Mouse (Mus musculus) CH12.LX (cell line): Measurements from ENCODE around the gene Cic. TPM values are rescaled to one million over a fixed set of nuclear protein-coding genes. Genes with fewer than 3 reads are reported as not detected.

Experiments
- DNase-seq: peaks from one replicate; pipeline ENCODE4 v3.0.0-alpha.2; 2013; ENCODE audit errors: extremely low read depth
- H3K27ac ChIP-seq: 2 replicates; pipeline ENCODE4 v1.5.1; 2012; ENCODE audit warnings: low read depth, mild to moderate bottlenecking, control low read depth, moderate library complexity; ENCODE audit not compliant: insufficient read depth
- H3K27me3 ChIP-seq: replicated peaks from 2 replicates; pipeline ENCODE3; 2012; ENCODE audit warnings: inconsistent platforms
- H3K36me3 ChIP-seq, 2 experiments: replicated peaks in 1 of 2; 2 replicates each; pipeline versions ENCODE3 to v1.6.1; 2012; ENCODE audit warnings: inconsistent platforms in 1 of 2, low read length in 1 of 2, mild to moderate bottlenecking in 1 of 2, mixed read lengths in 1 of 2, moderate library complexity in 1 of 2; ENCODE audit not compliant: control insufficient read depth in 1 of 2, insufficient read depth in 1 of 2
- H3K4me1 ChIP-seq, 2 experiments: 2 replicates each; pipeline ENCODE4 v1.6.1; 2012; ENCODE audit warnings: inconsistent platforms in 1 of 2, moderate library complexity in 1 of 2; ENCODE audit not compliant: insufficient read depth in 2 of 2, control insufficient read depth in 1 of 2
- H3K4me2 ChIP-seq: 2 replicates; pipeline ENCODE4 v1.6.1; 2012; ENCODE audit warnings: low read depth, mild to moderate bottlenecking, control low read depth; ENCODE audit not compliant: poor library complexity, insufficient read depth, severe bottlenecking
- H3K4me3 ChIP-seq, 3 experiments: fragments of 150-350 bp in 1 of 3; sonication (generic) in 1 of 3; replicated peaks in 1 of 3; 2 replicates each; pipeline versions ENCODE3 to v1.5.1; 2011 to 2012; ENCODE audit warnings: low read depth in 2 of 3, low read length in 2 of 3, mild to moderate bottlenecking in 2 of 3, moderate library complexity in 2 of 3, control low read depth in 1 of 3, improper control_type of control experiment in 1 of 3, inconsistent platforms in 1 of 3, mixed read lengths in 1 of 3; ENCODE audit not compliant: poor library complexity in 1 of 3
- H3K79me2 ChIP-seq: replicated peaks from 2 replicates; pipeline ENCODE4 v1.6.1; 2012; ENCODE audit warnings: mild to moderate bottlenecking, moderate library complexity; ENCODE audit not compliant: control insufficient read depth, poor library complexity, insufficient read depth, severe bottlenecking; ENCODE audit errors: extremely low read depth
- H3K9ac ChIP-seq: 2 replicates; pipeline ENCODE4 v1.6.1; 2012; ENCODE audit warnings: low read depth, mild to moderate bottlenecking, control low read depth, moderate library complexity; ENCODE audit not compliant: insufficient read depth
- H3K9me3 ChIP-seq: replicated peaks from 2 replicates; pipeline ENCODE3; 2012; ENCODE audit warnings: low read length, inconsistent platforms, mixed read lengths
- BHLHE40 ChIP-seq: IDR thresholded peaks from 2 replicates; pipeline ENCODE4 v1.6.1; 2011; ENCODE audit warnings: mild to moderate bottlenecking, low read depth, low read length, improper control_type of control experiment
- CHD1 ChIP-seq: IDR thresholded peaks from 2 replicates; pipeline ENCODE4 v1.6.1; 2012; ENCODE audit warnings: low read depth, low read length, improper control_type of control experiment, inconsistent platforms
- CHD2 ChIP-seq: IDR thresholded peaks from 2 replicates; pipeline ENCODE4 v1.6.1; 2011; ENCODE audit warnings: low read length, improper control_type of control experiment
- CTCF ChIP-seq, 2 experiments: IDR thresholded peaks in 1 of 2; conservative IDR thresholded peaks in 1 of 2; 2 replicates each; pipeline ENCODE4 v1.5.1; 2011 to 2012; ENCODE audit warnings: low read depth in 2 of 2, low read length in 2 of 2, improper control_type of control experiment in 1 of 2, inconsistent platforms in 1 of 2, mild to moderate bottlenecking in 1 of 2, moderate library complexity in 1 of 2
- E2F4 ChIP-seq: IDR thresholded peaks from 2 replicates; pipeline ENCODE4 v1.6.1; 2011; ENCODE audit warnings: low read depth, low read length, improper control_type of control experiment; ENCODE audit not compliant: insufficient replicate concordance
- ELF1 ChIP-seq: IDR thresholded peaks from 2 replicates; pipeline ENCODE4 v1.6.1; 2014; ENCODE audit warnings: low read depth, mild to moderate bottlenecking, inconsistent platforms, low read length, improper control_type of control experiment
- EP300 ChIP-seq: IDR thresholded peaks from 2 replicates; pipeline ENCODE4 v1.6.1; 2011; ENCODE audit warnings: low read length, improper control_type of control experiment
- ETS1 ChIP-seq: conservative IDR thresholded peaks from 2 replicates; pipeline ENCODE4 v1.6.1; 2012; ENCODE audit warnings: low read depth, mild to moderate bottlenecking, inconsistent platforms, low read length, improper control_type of control experiment, moderate library complexity
- GABPA ChIP-seq: IDR thresholded peaks from 2 replicates; pipeline ENCODE4 v1.6.1; 2012; ENCODE audit warnings: low read depth, low read length, improper control_type of control experiment, inconsistent platforms; ENCODE audit not compliant: insufficient replicate concordance
- IRF4 ChIP-seq: IDR thresholded peaks from 2 replicates; pipeline ENCODE4 v1.6.1; 2014; ENCODE audit warnings: low read depth, mild to moderate bottlenecking, inconsistent platforms, low read length, improper control_type of control experiment
- JUN ChIP-seq: IDR thresholded peaks from 2 replicates; pipeline ENCODE4 v1.6.1; 2011; ENCODE audit warnings: low read depth, mild to moderate bottlenecking, low read length, improper control_type of control experiment, moderate library complexity; ENCODE audit not compliant: insufficient read depth
- KAT2A ChIP-seq: IDR thresholded peaks from 2 replicates; pipeline ENCODE4 v1.6.1; 2012; ENCODE audit warnings: low read length, improper control_type of control experiment, inconsistent platforms; ENCODE audit not compliant: insufficient replicate concordance
- MAFK ChIP-seq: IDR thresholded peaks from 2 replicates; pipeline ENCODE4 v1.6.1; 2011; ENCODE audit warnings: low read length, improper control_type of control experiment; ENCODE audit not compliant: insufficient replicate concordance
- MAX ChIP-seq: IDR thresholded peaks from 2 replicates; pipeline ENCODE4 v1.6.1; 2011; ENCODE audit warnings: low read length, improper control_type of control experiment
- MAZ ChIP-seq: IDR thresholded peaks from 2 replicates; pipeline ENCODE4 v1.6.1; 2012; ENCODE audit warnings: low read depth, mild to moderate bottlenecking, inconsistent platforms, low read length, improper control_type of control experiment, moderate library complexity
- MEF2A ChIP-seq: IDR thresholded peaks from 2 replicates; pipeline ENCODE4 v1.6.1; 2014; ENCODE audit warnings: low read depth, mild to moderate bottlenecking, inconsistent platforms, low read length, improper control_type of control experiment, borderline replicate concordance
- MXI1 ChIP-seq: IDR thresholded peaks from 2 replicates; pipeline ENCODE4 v1.6.1; 2011; ENCODE audit warnings: mild to moderate bottlenecking, low read depth, low read length, improper control_type of control experiment
- MYC ChIP-seq: IDR thresholded peaks from 2 replicates; pipeline ENCODE4 v1.6.1; 2011; ENCODE audit warnings: low read depth, mild to moderate bottlenecking, improper control_type of control experiment, low read length
- NELFE ChIP-seq: IDR thresholded peaks from 2 replicates; pipeline ENCODE4 v1.6.1; 2011; ENCODE audit warnings: low read depth, low read length, improper control_type of control experiment
- NRF1 ChIP-seq: IDR thresholded peaks from 2 replicates; pipeline ENCODE4 v1.6.1; 2014; ENCODE audit warnings: low read depth, mild to moderate bottlenecking, inconsistent platforms, low read length, improper control_type of control experiment, moderate library complexity
- PAX5 ChIP-seq: IDR thresholded peaks from 2 replicates; pipeline ENCODE4 v1.6.1; 2012; ENCODE audit warnings: low read length, inconsistent platforms, mixed read lengths
- POLR2A ChIP-seq: IDR thresholded peaks from 2 replicates; pipeline ENCODE4 v1.6.1; 2011; ENCODE audit warnings: low read depth, mild to moderate bottlenecking, improper control_type of control experiment, low read length
- POLR2AphosphoS2 ChIP-seq: IDR thresholded peaks from 2 replicates; pipeline ENCODE4 v1.6.1; 2011; ENCODE audit warnings: low read depth, low read length, improper control_type of control experiment
- RCOR1 ChIP-seq: conservative IDR thresholded peaks from 2 replicates; pipeline ENCODE4 v1.6.1; 2012; ENCODE audit warnings: low read depth, mild to moderate bottlenecking, inconsistent platforms, low read length, improper control_type of control experiment
- SIN3A ChIP-seq: IDR thresholded peaks from 2 replicates; pipeline ENCODE4 v1.6.1; 2012; ENCODE audit warnings: low read length, improper control_type of control experiment, inconsistent platforms
- TBP ChIP-seq: conservative IDR thresholded peaks from 2 replicates; pipeline ENCODE4 v1.6.1; 2011; ENCODE audit warnings: low read depth, low read length, improper control_type of control experiment
- TCF12 ChIP-seq: IDR thresholded peaks from 2 replicates; pipeline ENCODE4 v1.6.1; 2014; ENCODE audit warnings: low read depth, mild to moderate bottlenecking, inconsistent platforms, low read length, improper control_type of control experiment
- UBTF ChIP-seq: IDR thresholded peaks from 2 replicates; pipeline ENCODE4 v1.6.1; 2012; ENCODE audit warnings: low read depth, mild to moderate bottlenecking, inconsistent platforms, low read length, improper control_type of control experiment, moderate library complexity
- USF1 ChIP-seq: IDR thresholded peaks from 2 replicates; pipeline ENCODE4 v1.6.1; 2014; ENCODE audit warnings: low read depth, mild to moderate bottlenecking, inconsistent platforms, low read length, improper control_type of control experiment
- USF2 ChIP-seq: conservative IDR thresholded peaks from 2 replicates; pipeline ENCODE4 v1.6.1; 2011; ENCODE audit warnings: low read depth, low read length, improper control_type of control experiment
- ZC3H11A ChIP-seq: IDR thresholded peaks from 2 replicates; pipeline ENCODE4 v1.6.1; 2012; ENCODE audit warnings: low read depth, mild to moderate bottlenecking, inconsistent platforms, low read length, improper control_type of control experiment
- ZKSCAN1 ChIP-seq: IDR thresholded peaks from 2 replicates; pipeline ENCODE4 v1.6.1; 2012; ENCODE audit warnings: low read depth, inconsistent platforms, low read length, improper control_type of control experiment, borderline replicate concordance
- ZNF384 ChIP-seq: IDR thresholded peaks from 2 replicates; pipeline ENCODE4 v1.6.1; 2012; ENCODE audit warnings: low read depth, low read length, improper control_type of control experiment, inconsistent platforms
- dilution Hi-C: fragments of 300-500 bp; cut with MboI; formaldehyde crosslinking; loops from 2 replicates; pipeline ENCODE4 v1.14.3; 2020; ENCODE audit warnings: low sequenced_read_pairs; ENCODE audit not compliant: extremely low pct_unique_long_range_greater_than_20kb, extremely low pct_ligation_motif_present
- in situ Hi-C: fragments of 300-500 bp; cut with MboI; formaldehyde crosslinking; loops from 3 replicates; pipeline ENCODE4 v1.14.3; 2019; ENCODE audit warnings: low sequenced_read_pairs, low pct_ligation_motif_present, low pct_unique_long_range_greater_than_20kb, mixed read lengths
- polyA plus RNA-seq: library from polyadenylated mRNA; unstranded; fragments of >175 nt; gene quantifications from 2 replicates; pipeline ENCODE4 v1.2.1, GENCODE M21; 2012; ENCODE audit warnings: low read depth; ENCODE audit not compliant: insufficient read length
- total RNA-seq, 2 experiments: library from RNA; depleted of rRNA; stranded (reverse); fragments of 300-350 nt in 1 of 2; fragments of >200 nt in 1 of 2; gene quantifications; 2 replicates each; pipeline ENCODE4 v1.2.3; 2012 to 2014

The Cic gene
- total and polyA plus RNA-seq, 3 experiments, result 2.5 to 34.5 (median 21.7) TPM

DNA sequence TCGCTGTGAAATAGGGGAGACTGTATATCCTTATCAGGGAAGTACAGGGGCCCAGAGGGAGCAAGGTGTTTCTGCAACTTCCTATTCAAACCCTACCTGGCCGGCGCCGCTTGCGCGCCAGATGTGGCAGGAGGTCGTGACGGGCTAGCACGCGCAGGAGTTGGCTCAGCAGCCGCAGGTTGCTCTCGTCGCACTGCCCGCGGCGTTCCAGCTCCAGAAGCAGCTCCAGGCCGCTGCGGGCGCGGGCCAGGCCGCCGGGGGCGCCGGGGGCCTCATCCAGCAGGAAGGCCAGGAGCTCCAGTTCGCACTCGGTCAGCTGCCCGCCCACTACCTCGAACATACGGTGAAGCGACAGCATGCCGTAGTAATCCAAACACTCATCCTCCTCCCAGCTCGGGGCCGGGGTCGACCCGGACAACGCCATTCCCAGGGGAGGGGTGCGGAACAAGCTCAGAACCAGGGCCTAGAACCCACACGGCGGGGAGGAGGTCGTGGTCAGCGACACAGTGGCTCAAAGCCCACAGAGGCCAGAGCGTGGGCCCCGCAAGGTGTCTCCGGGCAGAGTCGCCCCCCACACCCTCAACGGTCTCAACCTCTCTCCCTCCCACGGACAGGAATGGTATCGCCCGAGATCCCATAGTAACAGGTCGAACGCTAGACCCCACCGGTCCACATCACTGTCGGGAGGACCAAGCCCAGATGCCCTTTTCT, 48.6 kb upstream of the Cic start:
- peak overlapping the region; percentile 76 for H3K4me2 ChIP-seq
- peak overlapping the region; percentile 73 to 86 (median 86) for H3K4me3 ChIP-seq
- H3K27me3 ChIP-seq, result no peaks in the 10 kb centered on the region
- peaks cover 9% of the 10 kb centered on the region for H3K79me2 ChIP-seq
- peaks cover 10 to 35% of the 10 kb centered on the region in 2 experiments for H3K36me3 ChIP-seq
- no peaks in the 10 kb centered on the region for H3K9me3 ChIP-seq
- peaks cover 3 to 41% of the 10 kb centered on the region in 2 experiments; a peak in 3 of 4 replicates for H3K4me1 ChIP-seq
- 0 out of 2 replicates have a peak overlapping the region, but pooled peaks have one; percentile 8 for H3K27ac ChIP-seq
- peak overlapping the region; percentile 58 for H3K9ac ChIP-seq
- dilution Hi-C loops, result no loop called here
- TF ChIP-seq MYC (no peak), GABPA (no peak), MAX (no peak), POLR2A (0 out of 2 replicates have a peak, but pooled peaks have one; percentile 19), POLR2AphosphoS2 (no peak), KAT2A (no peak), CTCF (conservative IDR thresholded peaks at IDR 0.05 in 1 of 2, IDR thresholded peaks at IDR 0.05 in 1 of 2; ENCODE audit: low read depth in 2 of 2, low read length in 2 of 2) (no peak), SIN3A (0 out of 2 replicates have a peak, but pooled peaks have one; percentile 16), UBTF (no peak), MXI1 (no peak; the same call in none of the 2 replicates), CHD2 (no peak), USF2 (no peak), PAX5 (no peak), JUN (no peak), TBP (no peak), RCOR1 (no peak), MEF2A (no peak), MAFK (no peak), ZKSCAN1 (no peak), USF1 (no peak), EP300 (no peak), CHD1 (peak; percentile 99), MAZ (no peak), NRF1 (peak; percentile 3; the same call in 1 of the 2 replicates), ZC3H11A (no peak), TCF12 (no peak), NELFE (no peak), BHLHE40 (no peak; the same call in 1 of the 2 replicates), E2F4 (no peak), ZNF384 (no peak), IRF4 (no peak), ELF1 (peak; percentile 32; the same call in 1 of the 2 replicates), ETS1 (no peak)
- TF ChIP-seq, all 38 proteins: peak for 5
- in situ Hi-C loops, result no loop called here
- DNase-seq, result peak; percentile 53
